Mouse (Mus musculus): ENCODE measurements around the gene Vps37b. TPM values are rescaled to one million over a fixed set of nuclear protein-coding genes. Genes with fewer than 3 reads are reported as not detected.

Gene Vps37b
- 50.3 and 52.3 TPM in 2 replicates for polyA plus RNA-seq (2014; fragmentation: Nextera tagmentation; extraction: Ambion mirVana)

DNA sequence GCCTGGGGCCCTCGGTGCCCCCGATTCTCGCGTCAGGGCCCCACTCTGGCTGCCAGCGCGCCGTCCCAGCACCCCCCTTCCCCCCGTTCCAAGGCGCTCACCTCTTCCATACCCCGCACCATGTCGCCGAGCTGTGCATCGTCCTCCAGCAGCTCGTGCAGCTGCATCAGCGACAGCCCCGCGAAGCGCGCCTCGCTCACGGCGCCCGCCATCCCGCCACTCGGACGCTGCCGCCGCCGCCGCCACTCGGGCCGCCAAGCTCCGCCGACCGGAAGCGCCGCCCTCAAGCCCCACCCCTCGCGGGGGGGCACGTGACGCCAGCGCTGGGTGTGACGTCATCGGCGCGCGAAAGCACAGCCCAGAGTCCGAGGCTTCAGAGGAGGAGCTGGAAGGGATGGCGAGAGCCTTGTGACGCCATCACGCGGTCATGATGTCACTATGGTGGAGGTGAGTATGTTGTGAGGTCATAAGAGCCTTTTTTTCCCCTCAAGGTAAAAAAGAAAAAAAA lies at the start of gene Vps37b:
Vps37b (minus strand) TSS at position 270 of the 508 bp plus-strand sequence.
- Histone ChIP-seq H3K27me3 (ENCODE audit: control insufficient read depth, insufficient read depth, low read length) (no peaks in the 10 kb centered on the region), H3K36me3 (ENCODE audit: control insufficient read depth, insufficient read depth, low read length) (no peaks in the 10 kb centered on the region), H3K27ac (ENCODE audit: low read depth, low read length) (peak within 1 kb of the TSS; percentile 58), H3K9me3 (ENCODE audit: control insufficient read depth, low read length) (no peaks in the 10 kb centered on the region), H3K4me3 (ENCODE audit: low read depth, low read length) (peak within 1 kb of the TSS; percentile 77), H3K9ac (ENCODE audit: low read length) (peak within 1 kb of the TSS; percentile 90), H3K4me1 (ENCODE audit: control insufficient read depth, insufficient read depth, low read length) (peaks cover 8% of the 10 kb centered on the region; the same call in 1 of the 2 replicates), H3K4me2 (ENCODE audit: low read depth) (peak within 1 kb of the TSS; percentile 88)
- ATAC-seq (ENCODE audit: insufficient read depth, low FRiP score, low TSS enrichment) (peak; percentile 73; the same call in 1 of the 2 replicates), DNase-seq (ENCODE audit: low spot score) (peak; percentile 96)
- under 1% methylated on average over 52 of the region's 52 CpGs for WGBS

DNA sequence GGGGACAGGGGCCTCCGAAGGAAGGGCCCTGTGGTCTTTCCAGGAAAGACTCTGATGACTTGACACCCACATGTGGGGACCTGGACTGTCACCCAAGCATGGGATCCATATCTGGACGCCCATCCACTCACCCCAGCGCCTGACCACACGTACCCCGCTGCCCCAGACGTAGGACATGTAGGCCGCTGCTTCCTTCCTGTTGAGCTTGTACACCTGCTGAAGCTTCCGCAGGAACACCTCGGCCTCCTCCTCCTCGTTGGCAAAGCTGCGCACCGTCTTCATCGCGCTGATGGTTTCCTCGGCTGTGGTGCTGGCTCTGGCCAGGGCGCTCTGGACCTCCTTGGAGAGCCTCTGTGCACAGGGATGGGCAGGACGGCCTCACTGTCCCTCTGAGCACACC lies 47.8 kb upstream of the Vps37b start:
- Histone ChIP-seq H3K9ac (ENCODE audit: low read length) (no peak overlapping the region), H3K9me3 (ENCODE audit: control insufficient read depth, low read length) (no peaks in the 10 kb centered on the region), H3K27me3 (ENCODE audit: control insufficient read depth, insufficient read depth, low read length) (no peaks in the 10 kb centered on the region), H3K27ac (ENCODE audit: low read depth, low read length) (no peak overlapping the region), H3K4me3 (ENCODE audit: low read depth, low read length) (no peak overlapping the region), H3K4me2 (ENCODE audit: low read depth) (no peak overlapping the region), H3K4me1 (ENCODE audit: control insufficient read depth, insufficient read depth, low read length) (no peaks in the 10 kb centered on the region; the same call in 1 of the 2 replicates), H3K36me3 (ENCODE audit: control insufficient read depth, insufficient read depth, low read length) (no peaks in the 10 kb centered on the region)
- WGBS = 97% methylated on average over 17 of the region's 17 CpGs
- ATAC-seq (ENCODE audit: insufficient read depth, low FRiP score, low TSS enrichment) (no peak), DNase-seq (ENCODE audit: low spot score) (no peak)

DNA sequence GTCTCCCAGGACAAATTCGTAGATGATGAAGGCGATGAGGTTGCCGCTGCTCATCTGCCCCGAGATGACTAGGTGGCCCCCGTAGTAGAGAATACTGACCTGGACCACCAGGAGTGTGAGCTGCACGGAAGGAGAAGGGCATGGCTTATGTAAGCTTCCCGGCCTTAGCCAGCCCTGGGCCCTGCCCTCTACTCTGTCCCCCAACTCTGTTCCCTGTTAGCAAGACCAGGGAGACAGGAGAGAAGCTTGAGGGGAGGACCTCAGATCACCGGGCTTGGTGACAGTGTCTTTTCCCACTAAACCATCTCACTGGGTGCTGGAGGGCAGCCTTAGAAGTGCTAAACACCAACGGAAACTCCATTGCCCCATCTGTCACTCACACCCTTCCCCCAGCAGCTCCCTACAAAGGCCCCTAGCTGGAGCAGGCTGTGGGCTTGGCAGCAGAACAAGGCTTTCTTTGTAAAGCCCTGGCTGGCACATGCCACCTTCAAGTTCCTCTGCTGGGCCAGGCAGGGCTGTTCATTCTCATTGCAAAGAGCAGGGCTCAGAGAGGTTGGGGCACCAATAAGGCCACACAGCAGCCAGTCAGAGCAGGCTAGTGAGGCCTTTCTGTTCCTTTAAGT lies 46.8 kb upstream of the Vps37b start:
- Histone ChIP-seq H3K27ac (ENCODE audit: low read depth, low read length) (no peak overlapping the region), H3K4me1 (ENCODE audit: control insufficient read depth, insufficient read depth, low read length) (no peaks in the 10 kb centered on the region; the same call in 1 of the 2 replicates)

DNA sequence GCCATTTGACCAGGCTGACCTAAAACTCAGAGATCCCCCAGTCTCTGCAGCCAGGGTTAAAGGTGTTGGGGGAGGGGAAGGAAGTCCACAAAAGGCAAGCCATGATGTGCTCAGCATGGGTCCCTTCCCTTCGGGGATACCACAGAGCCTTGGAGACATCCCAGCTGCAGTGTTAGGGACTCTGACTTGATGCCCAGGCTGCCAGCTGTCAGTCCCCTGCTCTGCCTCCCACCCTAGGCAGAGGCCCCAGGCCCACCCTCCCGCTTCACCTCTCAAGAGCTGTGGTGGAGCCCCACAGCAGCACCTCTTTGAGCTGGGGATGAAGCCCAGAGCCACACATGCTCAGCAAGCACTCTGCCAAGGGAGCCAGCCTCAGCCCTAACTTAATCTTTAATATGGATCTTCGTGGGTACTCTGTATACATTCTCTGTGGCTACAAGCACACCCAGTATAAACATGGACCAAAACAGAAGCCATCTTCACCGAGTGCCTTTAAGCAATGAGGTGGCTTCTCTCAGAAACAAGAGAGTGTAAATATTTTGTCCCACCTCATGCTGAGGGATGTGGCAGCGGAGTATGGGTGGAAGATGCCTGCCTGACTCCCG lies 45.9 kb upstream of the Vps37b start:
- no peak overlapping the region for H3K27ac ChIP-seq (ENCODE audit: low read depth, low read length)
- H3K9me3 ChIP-seq (ENCODE audit: control insufficient read depth, low read length) = no peaks in the 10 kb centered on the region
- H3K27me3 ChIP-seq (ENCODE audit: control insufficient read depth, insufficient read depth, low read length) = no peaks in the 10 kb centered on the region
- DNase-seq (ENCODE audit: low spot score) = no peak
- no peak overlapping the region for H3K4me2 ChIP-seq (ENCODE audit: low read depth)
- H3K36me3 ChIP-seq (ENCODE audit: control insufficient read depth, insufficient read depth, low read length) = no peaks in the 10 kb centered on the region
- no peak overlapping the region for H3K9ac ChIP-seq (ENCODE audit: low read length)
- 65% methylated on average over 6 of the region's 6 CpGs for WGBS
- ATAC-seq (ENCODE audit: insufficient read depth, low FRiP score, low TSS enrichment) = no peak
- no peak overlapping the region for H3K4me3 ChIP-seq (ENCODE audit: low read depth, low read length)
- H3K4me1 ChIP-seq (ENCODE audit: control insufficient read depth, insufficient read depth, low read length) = no peaks in the 10 kb centered on the region; the same call in 1 of the 2 replicates

More for the DNA sequence above, 46.8 kb upstream of the Vps37b start:
- Histone ChIP-seq H3K4me2 (ENCODE audit: low read depth) (no peak overlapping the region), H3K36me3 (ENCODE audit: control insufficient read depth, insufficient read depth, low read length) (no peaks in the 10 kb centered on the region), H3K4me3 (ENCODE audit: low read depth, low read length) (no peak overlapping the region), H3K9me3 (ENCODE audit: control insufficient read depth, low read length) (no peaks in the 10 kb centered on the region), H3K27me3 (ENCODE audit: control insufficient read depth, insufficient read depth, low read length) (no peaks in the 10 kb centered on the region), H3K9ac (ENCODE audit: low read length) (no peak overlapping the region)
- 59% methylated on average over 9 of the region's 9 CpGs for WGBS
- DNase-seq (ENCODE audit: low spot score) (peak; percentile 33), ATAC-seq (ENCODE audit: insufficient read depth, low FRiP score, low TSS enrichment) (peak; percentile 27; the same call in 1 of the 2 replicates)

DNA sequence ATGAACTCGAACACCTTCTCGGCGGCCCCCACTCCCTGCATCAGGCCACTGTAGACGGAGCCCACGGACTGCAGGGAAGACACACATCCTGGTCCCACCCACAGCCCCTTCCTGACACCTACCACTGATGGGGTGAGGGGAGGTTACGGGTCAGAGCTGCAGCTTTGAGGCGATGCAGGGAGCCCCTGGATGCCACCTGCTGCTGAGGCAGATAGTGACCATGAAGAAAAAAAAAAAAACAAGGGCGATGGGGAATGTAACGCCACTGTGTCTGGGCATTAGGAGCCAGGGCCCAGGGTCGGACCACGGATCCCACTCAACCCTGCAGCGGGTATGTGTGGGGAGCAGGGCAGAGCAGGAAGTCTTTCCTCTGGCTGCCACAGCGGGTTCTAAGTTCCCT lies 45.2 kb upstream of the Vps37b start:
- no peak overlapping the region for H3K27ac ChIP-seq (ENCODE audit: low read depth, low read length)

DNA sequence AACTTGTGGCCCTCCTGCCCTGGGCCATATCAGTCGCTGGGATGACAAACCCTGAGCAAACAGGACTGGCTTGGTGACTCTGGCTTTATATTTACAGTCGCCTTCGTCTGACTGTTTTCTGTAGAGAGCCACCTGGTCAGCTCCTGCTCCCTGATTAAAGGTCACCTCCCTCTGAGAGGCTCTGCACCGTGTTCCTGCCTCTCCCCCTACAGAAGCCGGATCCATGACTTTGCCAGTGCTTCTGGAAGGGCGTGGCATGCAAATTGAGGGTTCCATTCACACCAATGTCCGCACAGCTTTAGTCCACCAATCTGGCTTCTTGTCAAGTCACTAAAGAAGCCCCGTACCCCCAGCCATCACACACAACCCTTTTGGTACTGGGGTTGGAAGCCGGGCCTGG lies 44.5 kb upstream of the Vps37b start:
- WGBS = 54% methylated on average over 9 of the region's 9 CpGs
- DNase-seq (ENCODE audit: low spot score) (no peak), ATAC-seq (ENCODE audit: insufficient read depth, low FRiP score, low TSS enrichment) (no peak)

More for the DNA sequence above, 45.2 kb upstream of the Vps37b start:
- Histone ChIP-seq H3K9me3 (ENCODE audit: control insufficient read depth, low read length) (no peaks in the 10 kb centered on the region), H3K27me3 (ENCODE audit: control insufficient read depth, insufficient read depth, low read length) (no peaks in the 10 kb centered on the region), H3K36me3 (ENCODE audit: control insufficient read depth, insufficient read depth, low read length) (no peaks in the 10 kb centered on the region), H3K4me3 (ENCODE audit: low read depth, low read length) (no peak overlapping the region), H3K9ac (ENCODE audit: low read length) (no peak overlapping the region), H3K4me1 (ENCODE audit: control insufficient read depth, insufficient read depth, low read length) (no peaks in the 10 kb centered on the region; the same call in 1 of the 2 replicates), H3K4me2 (ENCODE audit: low read depth) (no peak overlapping the region)
- ATAC-seq (ENCODE audit: insufficient read depth, low FRiP score, low TSS enrichment) (no peak), DNase-seq (ENCODE audit: low spot score) (no peak)
- 81% methylated on average over 13 of the region's 13 CpGs for WGBS

DNA sequence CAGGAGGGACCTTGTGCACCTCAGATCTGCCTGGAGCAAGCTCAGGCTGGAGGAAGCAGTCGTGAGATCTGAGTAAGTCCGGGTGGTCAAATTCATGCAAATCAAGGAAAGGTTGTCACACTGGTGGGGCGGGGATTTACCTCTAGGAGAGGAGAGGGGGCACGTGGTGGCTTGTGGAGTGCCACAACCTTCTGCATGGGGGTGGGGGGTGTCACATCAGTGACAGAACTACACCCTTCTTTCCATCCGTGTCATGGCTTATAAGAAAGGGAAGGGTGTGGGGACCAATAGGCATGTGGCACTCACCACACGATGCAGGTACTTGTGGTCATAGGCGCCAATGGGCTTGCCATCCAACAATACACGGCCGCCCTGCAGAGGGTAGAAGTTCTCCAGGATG lies 43.6 kb upstream of the Vps37b start:
- Histone ChIP-seq H3K4me2 (ENCODE audit: low read depth) (no peak overlapping the region), H3K4me3 (ENCODE audit: low read depth, low read length) (no peak overlapping the region), H3K9me3 (ENCODE audit: control insufficient read depth, low read length) (no peaks in the 10 kb centered on the region), H3K36me3 (ENCODE audit: control insufficient read depth, insufficient read depth, low read length) (no peaks in the 10 kb centered on the region), H3K27me3 (ENCODE audit: control insufficient read depth, insufficient read depth, low read length) (no peaks in the 10 kb centered on the region), H3K27ac (ENCODE audit: low read depth, low read length) (no peak overlapping the region), H3K9ac (ENCODE audit: low read length) (no peak overlapping the region), H3K4me1 (ENCODE audit: control insufficient read depth, insufficient read depth, low read length) (no peaks in the 10 kb centered on the region; the same call in 1 of the 2 replicates)
- ATAC-seq (ENCODE audit: insufficient read depth, low FRiP score, low TSS enrichment) (no peak), DNase-seq (ENCODE audit: low spot score) (no peak)
- 77% methylated on average over 9 of the region's 9 CpGs for WGBS

More for the DNA sequence above, 44.5 kb upstream of the Vps37b start:
- Histone ChIP-seq H3K4me1 (ENCODE audit: control insufficient read depth, insufficient read depth, low read length) (no peaks in the 10 kb centered on the region; the same call in 1 of the 2 replicates), H3K4me3 (ENCODE audit: low read depth, low read length) (no peak overlapping the region), H3K27me3 (ENCODE audit: control insufficient read depth, insufficient read depth, low read length) (no peaks in the 10 kb centered on the region), H3K9ac (ENCODE audit: low read length) (no peak overlapping the region), H3K4me2 (ENCODE audit: low read depth) (no peak overlapping the region), H3K27ac (ENCODE audit: low read depth, low read length) (no peak overlapping the region), H3K9me3 (ENCODE audit: control insufficient read depth, low read length) (no peaks in the 10 kb centered on the region), H3K36me3 (ENCODE audit: control insufficient read depth, insufficient read depth, low read length) (no peaks in the 10 kb centered on the region)

DNA sequence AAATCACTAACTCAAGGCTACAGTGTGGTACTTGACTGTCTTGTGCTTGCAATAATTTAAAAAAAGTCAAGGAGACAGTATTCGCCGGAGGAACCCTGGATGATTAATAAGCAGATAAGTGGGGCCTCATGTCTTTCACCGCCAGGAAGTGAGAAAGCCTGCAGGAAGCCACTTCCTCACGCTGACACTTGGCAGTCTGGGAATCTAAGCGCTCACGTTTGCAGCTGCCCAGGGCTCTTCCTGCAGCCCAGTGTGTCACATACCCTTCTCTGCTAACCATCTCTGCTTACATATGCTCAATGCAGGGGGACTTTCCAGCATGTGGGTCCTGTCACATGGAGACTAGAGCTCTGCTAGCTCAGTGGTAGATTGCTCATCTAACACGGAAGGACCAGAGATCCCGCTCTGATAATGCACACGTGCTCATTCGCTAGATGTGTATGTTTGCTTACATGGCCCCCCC lies 42.8 kb upstream of the Vps37b start:
- H3K4me3 ChIP-seq (ENCODE audit: low read depth, low read length) = no peak overlapping the region
- no peak for DNase-seq (ENCODE audit: low spot score)
- no peak for ATAC-seq (ENCODE audit: insufficient read depth, low FRiP score, low TSS enrichment)
- H3K9me3 ChIP-seq (ENCODE audit: control insufficient read depth, low read length) = no peaks in the 10 kb centered on the region
- no peak overlapping the region for H3K4me2 ChIP-seq (ENCODE audit: low read depth)
- H3K9ac ChIP-seq (ENCODE audit: low read length) = no peak overlapping the region
- no peaks in the 10 kb centered on the region for H3K27me3 ChIP-seq (ENCODE audit: control insufficient read depth, insufficient read depth, low read length)
- no peaks in the 10 kb centered on the region; the same call in 1 of the 2 replicates for H3K4me1 ChIP-seq (ENCODE audit: control insufficient read depth, insufficient read depth, low read length)
- WGBS = 57% methylated on average over 10 of the region's 10 CpGs
- no peak overlapping the region for H3K27ac ChIP-seq (ENCODE audit: low read depth, low read length)
- no peaks in the 10 kb centered on the region for H3K36me3 ChIP-seq (ENCODE audit: control insufficient read depth, insufficient read depth, low read length)

Data from neural tube, embryonic 11.5 days (tissue).